In genomic region chr9:63060740-63061139, GRCm38 (mm10) we compare ENCODE assay signal across 24 mouse cellular contexts.
DNase-seq lines count a peak whose midpoint lies in the region; ATAC-seq and TF ChIP-seq lines count a peak whose summit lies in the region.
"Had no signal": no experiment of that assay in that cellular context is flagged by ENCODE, and none has a peak within 500 bp of the region (broad histone marks: within the 10 kb centered on the region; RNA-seq: fewer than 3 reads in every experiment).

No protein-coding gene starts in this region.

- no peak overlapping the region for H3K4me3 ChIP-seq in layer of hippocampus, adult 2 months
- H3K4me3 ChIP-seq in intestine, embryonic 15.5 days (replicated peaks) = no peak overlapping the region
- H3K4me3 ChIP-seq in intestine, embryonic 16.5 days (ENCODE audit: low read length) = no peak overlapping the region
- H3K4me3 ChIP-seq in stomach, embryonic 16.5 days (replicated peaks; ENCODE audit: low read length) = no peak overlapping the region
- H3K4me3 ChIP-seq: embryonic facial prominence, embryonic 13.5 days; embryonic facial prominence, embryonic 15.5 days; erythroblast, embryonic 14.5 days; forebrain, embryonic 10.5 days; forebrain, embryonic 12.5 days had no signal

- H3K27ac ChIP-seq in layer of hippocampus, adult 2 months = peak overlapping the region; percentile 95; the same call in 1 of the 2 replicates
- no peak overlapping the region for H3K27ac ChIP-seq in intestine, embryonic 15.5 days
- no peak overlapping the region for H3K27ac ChIP-seq in intestine, embryonic 16.5 days (ENCODE audit: low read length)
- no peak overlapping the region for H3K27ac ChIP-seq in stomach, embryonic 16.5 days (ENCODE audit: low read length)
- H3K27ac ChIP-seq: embryonic facial prominence, embryonic 13.5 days; embryonic facial prominence, embryonic 15.5 days; forebrain, embryonic 10.5 days; forebrain, embryonic 12.5 days had no signal

- H3K4me1 ChIP-seq in intestine, embryonic 15.5 days (replicated peaks) = peaks cover 12% of the 10 kb centered on the region
- peaks cover 12% of the 10 kb centered on the region for H3K4me1 ChIP-seq in intestine, embryonic 16.5 days (ENCODE audit: control insufficient read depth, insufficient read depth, low read length)
- peaks cover 8% of the 10 kb centered on the region for H3K4me1 ChIP-seq in stomach, embryonic 16.5 days (ENCODE audit: control insufficient read depth, insufficient read depth, low read length)

- H3K9me3 ChIP-seq in intestine, embryonic 15.5 days = no peaks in the 10 kb centered on the region
- 0 out of 2 replicates have a peak, but pooled peaks cover 4% of the 10 kb centered on the region for H3K9me3 ChIP-seq in intestine, embryonic 16.5 days (ENCODE audit: control insufficient read depth, low read length)
- H3K9me3 ChIP-seq in stomach, embryonic 16.5 days (replicated peaks; ENCODE audit: control insufficient read depth, low read length) = 0 out of 2 replicates have a peak, but pooled peaks cover 6% of the 10 kb centered on the region
- H3K9me3 ChIP-seq: embryonic facial prominence, embryonic 15.5 days had no signal

- TF ChIP-seq CTCF in layer of hippocampus, adult 2 months (conservative IDR thresholded peaks at IDR 0.05) = no peak

- H3K36me3 ChIP-seq in intestine, embryonic 15.5 days = no peaks in the 10 kb centered on the region
- no peaks in the 10 kb centered on the region for H3K36me3 ChIP-seq in intestine, embryonic 16.5 days (ENCODE audit: control insufficient read depth, insufficient read depth, low read length)
- no peaks in the 10 kb centered on the region for H3K36me3 ChIP-seq in stomach, embryonic 16.5 days (ENCODE audit: control insufficient read depth, insufficient read depth, low read length)
- H3K36me3 ChIP-seq: embryonic facial prominence, embryonic 13.5 days; embryonic facial prominence, embryonic 15.5 days; forebrain, embryonic 10.5 days; forebrain, embryonic 12.5 days had no signal

- no peak overlapping the region for H3K4me2 ChIP-seq in intestine, embryonic 15.5 days (replicated peaks)
- no peak overlapping the region for H3K4me2 ChIP-seq in intestine, embryonic 16.5 days (ENCODE audit: low read depth, low read length)
- H3K4me2 ChIP-seq in stomach, embryonic 16.5 days (ENCODE audit: low read depth, low read length) = no peak overlapping the region
- H3K4me2 ChIP-seq: embryonic facial prominence, embryonic 13.5 days; embryonic facial prominence, embryonic 15.5 days; forebrain, embryonic 12.5 days had no signal

- DNase-seq in layer of hippocampus, adult 2 months (ENCODE audit: low spot score in 2 of 2) = no peak
- no peak for DNase-seq in layer of hippocampus, postnatal 36 days
- DNase-seq in heart, postnatal 25 days (ENCODE audit: low spot score) = no peak
- DNase-seq in right cerebral cortex, adult 2 months (ENCODE audit: low spot score in 2 of 2) = no peak
- DNase-seq in thymus, postnatal 0 days (ENCODE audit: low spot score) = no peak
- DNase-seq: adrenal gland, adult 2 months; adrenal gland, postnatal 10 days; adrenal gland, postnatal 25 days; cerebellum, adult 11 months; cerebellum, adult 18-20 months; cerebellum, adult 8-10 months; cerebellum, adult 9-11 months; cerebellum, postnatal 14 days; cerebellum, postnatal 36 days; embryo, embryonic 11 days had no signal

- no peak overlapping the region for H3K9ac ChIP-seq in intestine, embryonic 15.5 days
- H3K9ac ChIP-seq in intestine, embryonic 16.5 days (ENCODE audit: low read depth, low read length) = no peak overlapping the region
- H3K9ac ChIP-seq in stomach, embryonic 16.5 days (ENCODE audit: low read length) = no peak overlapping the region
- H3K9ac ChIP-seq: embryonic facial prominence, embryonic 13.5 days; embryonic facial prominence, embryonic 15.5 days; forebrain, embryonic 12.5 days had no signal

- ATAC-seq in intestine, embryonic 15.5 days = peak; percentile 74
- ATAC-seq in intestine, embryonic 16.5 days = peak; percentile 85
- ATAC-seq in stomach, embryonic 16.5 days (ENCODE audit: insufficient read depth, low FRiP score) = peak; percentile 60
- ATAC-seq: forebrain, embryonic 14.5 days had no signal

- WGBS in intestine, embryonic 15.5 days = 67% methylated on average over 5 of the region's 5 CpGs
- WGBS in intestine, embryonic 16.5 days = 57% methylated on average over 5 of the region's 5 CpGs
- 70% methylated on average over 5 of the region's 5 CpGs for WGBS in stomach, embryonic 16.5 days

- H3K27me3 ChIP-seq in intestine, embryonic 15.5 days (replicated peaks) = no peaks in the 10 kb centered on the region
- no peaks in the 10 kb centered on the region for H3K27me3 ChIP-seq in intestine, embryonic 16.5 days (replicated peaks; ENCODE audit: control insufficient read depth, insufficient read depth, low read length)
- H3K27me3 ChIP-seq in stomach, embryonic 16.5 days (ENCODE audit: control insufficient read depth, insufficient read depth, low read length) = no peaks in the 10 kb centered on the region
- H3K27me3 ChIP-seq: embryonic facial prominence, embryonic 13.5 days; embryonic facial prominence, embryonic 15.5 days; forebrain, embryonic 12.5 days had no signal

- intact Hi-C loops in heart, postnatal 25 days (cut with DNase I) = no loop called here
